Mouse (Mus musculus) heart, postnatal 0 days (tissue): Measurements from ENCODE around the gene Gli2.

Source experiments
- CTCF ChIP-seq: IDR thresholded peaks from 2 replicates; pipeline ENCODE4 v1.5.1; 2016; ENCODE audit warnings: antibody characterized with exemption, control low read depth, low read depth
- EP300 ChIP-seq: IDR thresholded peaks from 2 replicates; pipeline ENCODE4 v1.6.1; 2016; ENCODE audit warnings: antibody characterized with exemption, low read depth

DNA sequence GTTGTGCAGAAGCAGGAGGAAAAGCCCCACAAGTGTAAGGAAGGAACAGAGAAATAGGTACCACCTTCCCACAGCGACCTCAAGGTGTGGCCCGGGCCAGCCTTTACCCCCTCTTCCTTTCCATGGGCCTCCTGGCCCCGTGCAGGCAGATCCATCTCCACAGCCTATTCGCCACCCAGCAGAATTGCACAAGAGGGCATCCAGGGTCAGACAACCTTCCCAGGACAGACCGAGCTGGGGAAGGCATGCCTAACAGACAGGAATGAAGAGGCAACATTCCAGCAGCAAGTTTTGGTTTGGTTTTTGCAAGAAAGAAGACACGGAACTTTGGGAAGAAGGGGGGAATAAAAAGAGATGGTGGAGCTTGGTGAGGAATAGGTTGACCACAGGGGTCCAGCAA is 22.2 kb downstream of the Gli2 start:
- no peak for TF ChIP-seq CTCF
- TF ChIP-seq EP300: no peak
